Mouse (Mus musculus) G1E (cell line): Measurements from ENCODE around the gene Dcun1d4.

Experiments
- CTCF ChIP-seq: IDR thresholded peaks from 2 replicates; pipeline ENCODE4 v1.5.1; 2012; ENCODE audit warnings: low read depth, low read length, inconsistent platforms, mixed read lengths
- GATA1 ChIP-seq: IDR thresholded peaks from 2 replicates; pipeline ENCODE4 v1.6.1; 2012; ENCODE audit warnings: borderline replicate concordance, low read length, inconsistent platforms, mixed read lengths
- POLR2AphosphoS5 ChIP-seq: IDR thresholded peaks from 2 replicates; pipeline ENCODE4 v1.6.1; 2012; ENCODE audit warnings: low read depth, low read length, inconsistent platforms; ENCODE audit not compliant: insufficient replicate concordance
- TAL1 ChIP-seq: conservative IDR thresholded peaks from 2 replicates; pipeline ENCODE4 v1.6.1; 2012; ENCODE audit warnings: low read depth, low read length, inconsistent platforms, mixed read lengths

- no peak for TF ChIP-seq CTCF
- no peak for TF ChIP-seq TAL1
- no peak for TF ChIP-seq GATA1
- no peak for TF ChIP-seq POLR2AphosphoS5
These were observed 57.9 kb downstream of the Dcun1d4 start for GRCm38 (mm10) chr5:73538586-73539298.
